Mouse (Mus musculus) MEL (cell line): ENCODE results near the gene Nectin4.

Source experiments
- CTCF ChIP-seq, 3 experiments: IDR thresholded peaks in 2 of 3; conservative IDR thresholded peaks in 1 of 3; 2 replicates each; pipeline ENCODE4 v1.5.1; 2011 to 2012; ENCODE audit warnings: low read length in 3 of 3, low read depth in 2 of 3, mild to moderate bottlenecking in 2 of 3, improper control_type of control experiment in 1 of 3, inconsistent platforms in 1 of 3, mixed read lengths in 1 of 3, moderate library complexity in 1 of 3; ENCODE audit not compliant: control insufficient read depth in 1 of 3, insufficient read depth in 1 of 3, poor library complexity in 1 of 3, severe bottlenecking in 1 of 3
- EP300 ChIP-seq, 2 experiments: IDR thresholded peaks; 2 replicates each; pipeline ENCODE4 v1.6.1; 2011; ENCODE audit warnings: improper control_type of control experiment in 2 of 2, low read length in 2 of 2, low read depth in 1 of 2, mild to moderate bottlenecking in 1 of 2
- ETS1 ChIP-seq: IDR thresholded peaks from 2 replicates; pipeline ENCODE4 v1.6.1; 2012; ENCODE audit warnings: low read depth, mild to moderate bottlenecking, inconsistent platforms, low read length, improper control_type of control experiment, moderate library complexity
- GATA1 ChIP-seq: IDR thresholded peaks from 2 replicates; pipeline ENCODE4 v1.6.1; 2011; ENCODE audit warnings: low read depth, low read length, improper control_type of control experiment
- NELFE ChIP-seq: IDR thresholded peaks from 2 replicates; pipeline ENCODE4 v1.6.1; 2011; ENCODE audit warnings: low read depth, low read length, improper control_type of control experiment
- POLR2A ChIP-seq, 2 experiments: IDR thresholded peaks; 2 replicates each; pipeline ENCODE4 v1.6.1; 2011 to 2012; ENCODE audit warnings: low read length in 2 of 2, mild to moderate bottlenecking in 2 of 2, control low read depth in 1 of 2, improper control_type of control experiment in 1 of 2, low read depth in 1 of 2, moderate library complexity in 1 of 2; ENCODE audit not compliant: control insufficient read depth in 1 of 2, insufficient read depth in 1 of 2, poor library complexity in 1 of 2
- POLR2AphosphoS5 ChIP-seq: IDR thresholded peaks from 2 replicates; pipeline ENCODE4 v1.6.1; 2012; ENCODE audit warnings: low read depth, borderline replicate concordance, mild to moderate bottlenecking, inconsistent platforms, low read length, moderate library complexity, mixed read lengths

DNA sequence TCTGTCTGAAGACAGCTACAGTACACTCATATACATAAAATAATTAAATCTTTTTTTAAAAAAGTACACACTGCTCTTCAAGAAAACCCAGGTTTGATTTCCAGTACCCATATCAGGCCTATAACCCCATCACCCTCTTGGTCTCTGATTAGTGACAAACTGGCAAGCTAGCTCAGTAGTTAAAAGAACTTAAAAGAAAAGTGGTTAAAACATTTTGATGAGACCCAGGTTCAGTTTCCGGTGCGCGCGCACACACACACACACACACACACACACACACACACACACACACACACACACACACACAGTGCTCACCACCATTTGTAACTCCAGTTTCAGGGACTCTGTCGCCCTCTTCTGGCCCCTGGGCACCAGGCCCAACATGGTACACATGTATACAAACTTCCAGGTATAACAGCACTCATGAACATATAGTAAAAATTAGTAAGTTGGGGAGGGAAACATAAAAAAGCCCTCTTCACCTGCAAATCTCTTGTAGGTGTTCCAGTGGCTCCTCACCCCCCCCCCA is 14.0 kb upstream of the Nectin4 start:
- TF ChIP-seq POLR2AphosphoS5 (no peak), POLR2A (IDR thresholded peaks at IDR 0.05; ENCODE audit: control insufficient read depth in 1 of 2, insufficient read depth in 1 of 2, low read depth in 1 of 2, low read length in 2 of 2, poor library complexity in 1 of 2) (no peak), ETS1 (no peak), CTCF (IDR thresholded peaks at IDR 0.05 in 2 of 3, conservative IDR thresholded peaks at IDR 0.05 in 1 of 3; ENCODE audit: control insufficient read depth in 1 of 3, insufficient read depth in 1 of 3, low read depth in 2 of 3, low read length in 3 of 3, poor library complexity in 1 of 3, severe bottlenecking in 1 of 3) (peak in 2 of 3 experiments; percentile 54 to 77; a peak in 5 of 6 replicates), GATA1 (no peak), NELFE (no peak), EP300 (IDR thresholded peaks at IDR 0.05; ENCODE audit: low read depth in 1 of 2, low read length in 2 of 2) (no peak)
